Mouse (Mus musculus): ENCODE measurements around the gene Gpr146.

Gene Gpr146

GRCm38 (mm10) chr5:139358653-139359052 is 18.8 kb upstream of the Gpr146 start:
- no peak for DNase-seq (ENCODE audit: low read depth)

DNA sequence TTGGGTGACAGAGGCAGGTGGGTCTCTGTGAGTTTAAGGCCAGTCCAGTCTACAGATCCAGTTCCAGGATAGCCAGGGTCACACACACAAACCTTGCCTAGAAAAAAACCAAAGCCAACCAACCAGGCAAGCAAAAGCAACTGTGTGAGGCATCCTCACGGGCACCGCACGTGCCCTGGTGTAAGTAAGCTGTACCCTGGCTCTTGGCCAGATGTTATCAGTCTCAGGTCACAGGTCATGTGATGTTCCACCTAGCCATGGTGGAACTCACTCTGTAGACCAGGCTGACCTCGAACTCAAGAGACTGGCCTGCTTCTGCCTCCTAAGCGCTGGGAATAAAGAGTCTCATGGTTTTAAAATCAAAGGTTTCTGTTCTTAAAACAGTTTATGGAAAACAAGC is 18.3 kb upstream of the Gpr146 start:
- no peak for DNase-seq (ENCODE audit: low read depth)

DNA sequence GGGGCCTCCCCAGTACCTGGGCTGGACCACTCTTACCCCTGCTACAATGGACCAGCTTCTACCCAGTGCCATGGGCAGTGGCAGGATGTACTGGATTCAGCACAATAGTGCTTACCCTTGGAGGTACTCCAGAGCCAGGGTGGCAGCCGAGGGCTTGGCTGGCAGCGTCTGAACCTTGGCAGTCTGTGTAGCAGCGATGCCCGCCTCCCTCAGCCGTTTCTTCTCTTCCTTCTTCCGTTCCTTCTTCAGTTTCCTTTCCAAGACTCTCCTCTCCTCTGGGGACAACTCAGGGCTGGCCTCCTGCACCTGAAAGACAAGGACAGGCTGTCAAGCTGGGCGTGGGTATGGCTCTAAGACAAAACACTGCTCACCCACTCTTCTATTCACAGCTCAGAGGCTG is 13.6 kb upstream of the Gpr146 start:
- no peak for DNase-seq (ENCODE audit: low read depth)

DNA sequence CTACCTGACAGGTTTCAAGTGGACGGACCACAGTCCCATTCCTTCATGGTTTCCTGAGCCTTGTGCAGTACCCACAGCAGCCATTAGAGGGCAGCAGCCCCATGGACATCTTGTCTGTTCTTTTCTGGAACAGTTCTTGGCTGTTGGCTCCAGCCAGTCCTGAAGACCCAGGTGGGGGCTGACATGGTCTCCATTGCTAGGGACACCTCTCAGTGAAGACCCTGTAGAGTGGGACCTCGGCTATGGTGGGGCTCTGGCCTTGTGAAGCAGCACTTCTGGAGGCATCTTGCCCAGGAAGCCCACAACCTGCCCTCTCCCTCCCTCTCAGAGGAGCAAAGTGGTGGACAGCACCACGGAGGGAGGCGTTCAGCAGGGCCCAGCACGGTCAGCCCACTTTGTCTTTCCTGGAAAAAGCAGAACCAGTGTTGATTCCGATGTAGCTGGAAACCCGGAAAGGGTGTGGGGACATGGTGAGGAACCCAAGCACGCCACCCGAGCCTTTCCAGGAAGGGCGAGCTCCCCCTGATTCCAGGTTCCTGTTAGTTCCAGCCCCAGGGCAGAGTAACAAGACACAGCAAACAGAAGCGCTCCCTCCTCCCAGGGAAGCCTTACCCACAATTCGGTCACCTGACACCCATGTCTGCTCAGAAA is 13.1 kb upstream of the Gpr146 start:
- no peak for DNase-seq (ENCODE audit: low read depth)

GRCm38 (mm10) chr5:139364911-139365571 is 12.5 kb upstream of the Gpr146 start:
- no peak for DNase-seq (ENCODE audit: low read depth)

DNA sequence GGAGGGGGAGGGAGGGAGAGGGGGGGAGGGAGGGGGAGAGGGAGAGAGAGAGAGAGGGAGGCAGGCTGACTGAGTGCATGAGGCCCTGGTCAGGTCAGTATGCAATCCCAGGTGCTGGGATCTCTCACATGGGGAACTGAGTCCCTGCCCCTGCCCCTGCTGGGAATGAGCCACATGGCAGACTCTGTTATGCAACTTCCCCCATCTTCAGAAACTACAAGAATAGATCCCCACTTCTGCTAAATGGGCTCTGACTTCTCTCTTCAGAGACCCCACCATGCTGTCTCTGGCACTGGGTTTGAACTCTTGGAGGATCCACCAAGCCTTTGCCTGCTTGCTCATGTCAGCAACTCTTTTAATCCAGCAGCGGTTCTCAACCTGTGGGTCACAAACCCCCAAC is 11.7 kb upstream of the Gpr146 start:
- no peak for DNase-seq (ENCODE audit: low read depth)

GRCm38 (mm10) chr5:139366484-139366883 is 11.0 kb upstream of the Gpr146 start:
- no peak for DNase-seq (ENCODE audit: low read depth)

DNA sequence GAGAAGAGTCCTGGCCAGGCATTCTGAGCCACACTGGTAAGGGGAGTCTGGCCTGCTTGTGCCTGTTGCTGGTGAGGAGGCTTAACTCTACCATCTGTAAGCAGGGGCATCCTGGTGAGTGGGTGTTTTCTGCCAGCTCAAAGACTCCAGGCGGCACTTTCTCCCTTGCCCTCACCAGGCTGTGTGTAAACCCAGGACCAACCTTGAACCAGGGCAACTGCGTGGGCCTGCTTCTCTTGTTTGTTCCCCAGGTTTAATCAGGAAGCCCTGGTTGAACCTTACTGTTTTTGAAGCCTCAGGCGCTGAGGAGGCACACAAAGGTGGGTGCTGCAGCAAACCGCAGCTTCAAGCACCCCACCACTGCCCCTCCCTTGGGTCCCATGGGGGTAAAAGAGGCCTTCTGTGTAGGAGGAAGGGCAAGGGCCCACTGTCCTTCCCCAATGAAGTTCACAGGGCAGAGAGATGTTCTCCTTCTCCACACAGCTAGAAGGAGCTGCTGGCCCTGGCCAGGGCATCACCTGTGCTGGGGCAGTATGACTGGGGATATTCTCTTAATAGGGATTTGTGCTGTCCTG is 9.5 kb upstream of the Gpr146 start:
- DNase-seq (ENCODE audit: low read depth): no peak

- DNase-seq (ENCODE audit: low read depth): no peak
Observed at GRCm38 (mm10) chr5:139368638-139369320, 8.7 kb upstream of the Gpr146 start.

DNA sequence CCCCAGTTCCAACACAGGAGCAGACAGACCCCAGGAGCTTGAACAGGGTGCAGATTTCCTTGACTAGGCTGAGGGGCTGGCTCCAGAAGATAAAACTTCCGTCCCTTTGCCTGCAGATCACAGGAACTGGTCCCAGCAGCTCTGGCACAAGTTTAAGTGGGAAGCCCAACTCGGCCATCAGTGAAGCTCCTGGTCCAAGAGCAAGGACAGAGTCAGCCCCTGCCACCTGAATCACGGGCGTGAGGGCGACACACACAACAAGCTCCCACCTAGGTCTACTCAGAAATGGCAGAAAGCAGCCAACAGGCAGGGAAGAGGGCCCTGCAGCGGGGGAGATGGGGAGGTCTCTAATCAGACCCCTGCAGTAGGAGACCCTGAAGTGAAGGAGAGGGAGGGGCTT is 7.2 kb upstream of the Gpr146 start:
- no peak for DNase-seq (ENCODE audit: low read depth)

GRCm38 (mm10) chr5:139371118-139371517 is 6.4 kb upstream of the Gpr146 start:
- no peak for DNase-seq (ENCODE audit: low read depth)

DNA sequence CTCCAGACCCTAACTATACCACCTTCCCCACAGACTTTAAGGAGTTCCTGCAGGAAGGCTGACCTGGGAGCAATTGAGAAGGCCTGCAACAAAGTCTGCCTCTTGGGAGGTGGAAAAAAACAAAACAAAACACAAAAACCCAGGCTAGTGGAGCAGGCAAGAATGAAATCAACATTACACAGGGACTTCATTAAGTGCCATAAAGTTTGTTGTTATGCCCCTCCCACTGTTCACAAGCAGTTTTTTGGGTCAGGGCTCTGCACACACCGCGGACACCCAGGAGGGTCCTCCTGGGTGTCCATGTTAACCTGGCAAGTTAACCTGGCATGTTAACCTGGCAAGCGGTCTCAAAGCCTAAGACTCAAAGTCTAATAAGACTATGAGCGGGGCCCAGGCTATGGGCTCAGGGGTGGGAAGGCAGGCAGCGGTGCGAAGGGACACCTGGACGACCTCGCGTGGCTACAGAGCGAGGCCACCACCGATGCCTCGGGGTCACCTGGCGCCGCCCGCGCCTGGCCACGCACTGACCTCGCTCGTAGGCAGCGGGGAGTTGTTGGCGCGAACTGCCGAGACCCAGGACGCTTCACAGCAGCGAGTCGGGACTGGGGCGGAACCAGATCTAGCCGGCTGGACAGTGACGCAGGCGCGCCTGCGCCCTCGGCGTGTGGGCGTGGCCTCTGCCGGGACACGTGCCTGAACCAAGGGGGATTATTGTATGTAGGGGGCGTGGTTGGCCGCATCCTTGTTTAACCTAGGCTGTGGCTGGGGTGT is 5.7 kb upstream of the Gpr146 start:
- DNase-seq (ENCODE audit: low read depth): peak; percentile 83

- no peak for DNase-seq (ENCODE audit: low read depth)
Observed at GRCm38 (mm10) chr5:139373126-139373525, 4.4 kb upstream of the Gpr146 start.

GRCm38 (mm10) chr5:139373889-139374444 is 3.5 kb upstream of the Gpr146 start:
- no peak for DNase-seq (ENCODE audit: low read depth)

GRCm38 (mm10) chr5:139374841-139375240 is 2.7 kb upstream of the Gpr146 start:
- no peak for DNase-seq (ENCODE audit: low read depth)

- no peak for DNase-seq (ENCODE audit: low read depth)
Observed at GRCm38 (mm10) chr5:139378271-139378556, 717 bp downstream of the Gpr146 start.

GRCm38 (mm10) chr5:139378986-139379629 is 1.6 kb downstream of the Gpr146 start:
- peak; percentile 89 for DNase-seq (ENCODE audit: low read depth)

GRCm38 (mm10) chr5:139379771-139380384 is 2.4 kb downstream of the Gpr146 start:
- DNase-seq (ENCODE audit: low read depth): no peak

DNA sequence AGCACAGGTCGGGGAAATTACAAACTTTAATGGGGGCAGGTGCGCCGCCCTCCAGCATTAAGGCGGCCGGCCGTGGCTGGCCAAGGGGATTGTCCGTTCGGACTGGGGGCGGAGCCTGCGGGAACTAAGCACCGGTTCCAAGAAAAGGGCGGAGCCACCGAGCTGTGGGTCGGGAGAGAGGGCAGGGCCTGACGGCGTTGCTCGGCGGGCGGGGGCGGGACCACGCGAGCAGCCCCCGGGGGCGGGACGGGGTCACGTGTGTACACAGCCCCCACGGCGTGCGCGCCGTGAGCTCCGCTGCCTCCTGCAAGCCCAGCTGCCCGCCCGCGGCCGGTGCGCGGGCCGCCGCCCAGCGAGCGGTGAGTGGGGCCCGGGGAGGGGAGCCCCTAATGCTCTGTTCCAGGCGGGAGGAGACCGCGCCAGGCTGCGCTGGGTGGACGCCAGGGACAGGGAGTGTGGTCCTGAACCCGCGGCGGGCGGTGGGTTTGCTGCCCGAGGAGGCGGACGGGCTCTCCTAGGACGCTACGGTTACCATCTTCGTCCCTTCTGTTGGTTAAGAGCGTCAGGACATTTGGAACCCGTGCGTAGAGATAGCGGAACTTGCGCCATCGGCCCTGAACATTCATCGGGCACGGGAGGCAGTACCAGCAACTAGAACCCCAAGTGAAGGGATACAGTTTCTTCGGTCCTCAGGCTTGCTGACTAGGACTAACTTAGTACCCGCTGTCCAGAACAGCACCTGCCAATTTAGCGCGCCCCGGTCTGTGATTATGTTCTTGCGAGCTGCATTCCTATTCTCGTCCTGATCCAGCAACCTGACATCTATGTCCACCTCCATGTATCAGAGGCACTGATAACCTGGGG is 3.1 kb downstream of the Gpr146 start:
- DNase-seq (ENCODE audit: low read depth): peak; percentile 91
